Mouse (Mus musculus) MEL-GATA-1-ER (cell line): ENCODE results near the gene Arsj.

Experiments
- DNase-seq: peaks from one replicate; pipeline ENCODE4 v3.0.0-alpha.2; 2012; ENCODE audit warnings: low read depth; ENCODE audit errors: extremely low read depth

Gene Arsj

GRCm38 (mm10) chr3:126363568-126364505 is at the start of gene Arsj:
TSS of gene Arsj (plus strand) at chr3:126363684.
- no peak for DNase-seq

- DNase-seq, result no peak
Observed at GRCm38 (mm10) chr3:126324872-126325498, 38.5 kb upstream of the Arsj start.

- no peak for DNase-seq
Observed at GRCm38 (mm10) chr3:126325891-126326627, 37.4 kb upstream of the Arsj start.

- no peak for DNase-seq
Observed at GRCm38 (mm10) chr3:126326628-126327325, 36.7 kb upstream of the Arsj start.

- no peak for DNase-seq
Observed at GRCm38 (mm10) chr3:126335329-126335728, 28.2 kb upstream of the Arsj start.

GRCm38 (mm10) chr3:126344745-126345144 is 18.7 kb upstream of the Arsj start:
- peak; percentile 77 for DNase-seq

- DNase-seq, result no peak
Observed at GRCm38 (mm10) chr3:126359760-126360159, 3.7 kb upstream of the Arsj start.

GRCm38 (mm10) chr3:126362392-126362791 is 1.1 kb upstream of the Arsj start:
- DNase-seq, result no peak

GRCm38 (mm10) chr3:126362931-126363525 is 456 bp upstream of the Arsj start:
- DNase-seq, result no peak

GRCm38 (mm10) chr3:126364555-126364954 is 1.1 kb downstream of the Arsj start:
- DNase-seq, result no peak

GRCm38 (mm10) chr3:126370571-126370970 is 7.1 kb downstream of the Arsj start:
- DNase-seq, result no peak

- no peak for DNase-seq
Observed at GRCm38 (mm10) chr3:126372815-126373545, 9.5 kb downstream of the Arsj start.

- no peak for DNase-seq
Observed at GRCm38 (mm10) chr3:126373721-126374120, 10.2 kb downstream of the Arsj start.

GRCm38 (mm10) chr3:126379252-126379651 is 15.8 kb downstream of the Arsj start:
- DNase-seq, result no peak

- DNase-seq, result no peak
Observed at GRCm38 (mm10) chr3:126379702-126380101, 16.2 kb downstream of the Arsj start.

GRCm38 (mm10) chr3:126383276-126383675 is 19.8 kb downstream of the Arsj start:
- no peak for DNase-seq

GRCm38 (mm10) chr3:126384657-126385438 is 21.4 kb downstream of the Arsj start:
- no peak for DNase-seq

GRCm38 (mm10) chr3:126397451-126397850 is 34.0 kb downstream of the Arsj start:
- no peak for DNase-seq

- DNase-seq, result peak; percentile 55
Observed at GRCm38 (mm10) chr3:126397985-126398630, 34.6 kb downstream of the Arsj start.
